Mouse (Mus musculus) small intestine, adult 2 months (tissue): Measurements from ENCODE around the gene Mpped1.

Source experiments
- CTCF ChIP-seq: fragments of 200-500 bp; IDR thresholded peaks from 2 replicates; pipeline ENCODE4 v1.5.1; 2012; ENCODE audit warnings: low read depth, mild to moderate bottlenecking, control low read depth, inconsistent platforms, low read length, moderate library complexity, mixed read lengths; ENCODE audit not compliant: insufficient replicate concordance, insufficient read length; ENCODE audit errors: extremely low read depth
- POLR2A ChIP-seq: fragments of 200-500 bp; IDR thresholded peaks from 2 replicates; pipeline ENCODE4 v1.6.1; 2012; ENCODE audit warnings: low read depth, mild to moderate bottlenecking, control low read depth, inconsistent platforms, low read length, moderate library complexity

- TF ChIP-seq CTCF = no peak
- no peak for TF ChIP-seq POLR2A
These were observed 17.8 kb upstream of the Mpped1 start for GRCm38 (mm10) chr15:83761512-83761911.
